Comparison of ENCODE assay signal across 23 mouse cellular contexts in genomic region chr14:107656595-107656994, GRCm38 (mm10).
A peak's percentile ranks its signal among the peaks of the same experiment; 100 is the strongest.
DNase-seq lines count a peak whose midpoint lies in the region; ATAC-seq lines count a peak whose summit lies in the region.
"Had no signal": no experiment of that assay in that cellular context is flagged by ENCODE, and none has a peak within 500 bp of the region (broad histone marks: within the 10 kb centered on the region; RNA-seq: fewer than 3 reads in every experiment).

No protein-coding gene starts in this region.

- H3K4me1 ChIP-seq in forebrain, embryonic 15.5 days: no peaks in the 10 kb centered on the region
- H3K4me1 ChIP-seq in forebrain, embryonic 16.5 days (replicated peaks; ENCODE audit: control insufficient read depth, insufficient read depth, low read length): no peaks in the 10 kb centered on the region
- no peaks in the 10 kb centered on the region for H3K4me1 ChIP-seq in neural tube, embryonic 12.5 days
- H3K4me1 ChIP-seq: embryonic facial prominence, embryonic 15.5 days; heart, embryonic 12.5 days; hindbrain, embryonic 12.5 days had no signal

- H3K36me3 ChIP-seq in forebrain, embryonic 15.5 days: no peaks in the 10 kb centered on the region
- H3K36me3 ChIP-seq in forebrain, embryonic 16.5 days (ENCODE audit: control insufficient read depth, insufficient read depth): no peaks in the 10 kb centered on the region
- H3K36me3 ChIP-seq in neural tube, embryonic 12.5 days: no peaks in the 10 kb centered on the region
- H3K36me3 ChIP-seq: embryonic facial prominence, embryonic 15.5 days; G1E; heart, embryonic 12.5 days; hindbrain, embryonic 12.5 days had no signal

- H3K9me3 ChIP-seq in forebrain, embryonic 15.5 days: no peaks in the 10 kb centered on the region
- H3K9me3 ChIP-seq in forebrain, embryonic 16.5 days (ENCODE audit: control insufficient read depth, low read length): no peaks in the 10 kb centered on the region
- no peaks in the 10 kb centered on the region for H3K9me3 ChIP-seq in neural tube, embryonic 12.5 days
- H3K9me3 ChIP-seq: embryonic facial prominence, embryonic 15.5 days; heart, embryonic 12.5 days; hindbrain, embryonic 12.5 days had no signal

- H3K9ac ChIP-seq in forebrain, embryonic 15.5 days (replicated peaks): no peak overlapping the region
- no peak overlapping the region for H3K9ac ChIP-seq in forebrain, embryonic 16.5 days (replicated peaks; ENCODE audit: low read depth, low read length)
- H3K9ac ChIP-seq in neural tube, embryonic 12.5 days: no peak overlapping the region
- H3K9ac ChIP-seq: embryonic facial prominence, embryonic 15.5 days; heart, embryonic 12.5 days; hindbrain, embryonic 12.5 days had no signal

- no peak overlapping the region for H3K4me2 ChIP-seq in forebrain, embryonic 15.5 days (replicated peaks)
- H3K4me2 ChIP-seq in forebrain, embryonic 16.5 days (ENCODE audit: low read length): no peak overlapping the region
- no peak overlapping the region for H3K4me2 ChIP-seq in neural tube, embryonic 12.5 days (replicated peaks)
- H3K4me2 ChIP-seq: embryonic facial prominence, embryonic 15.5 days; heart, embryonic 12.5 days; hindbrain, embryonic 12.5 days had no signal

- DNase-seq in embryo, embryonic 10 days (ENCODE audit: low spot score): peak; percentile 13
- no peak for DNase-seq in embryo, embryonic 9.5 days (ENCODE audit: extremely low spot score)
- no peak for DNase-seq in neural tube, embryonic 10.5 days (ENCODE audit: extremely low spot score, low spot score)
- no peak for DNase-seq in layer of hippocampus, postnatal 25 days (ENCODE audit: extremely low spot score in 1 of 2, low spot score in 1 of 2)
- DNase-seq: adrenal gland, adult 8-10 months; adrenal gland, postnatal 36 days; B cell, adult 2 months; cerebellum, adult 11 months; cerebellum, adult 8-10 months; cerebellum, postnatal 14 days; gastrocnemius, adult 2 months; gastrocnemius, postnatal 25 days; kidney, adult 11 months had no signal

- no peak overlapping the region for H3K4me3 ChIP-seq in forebrain, embryonic 15.5 days
- H3K4me3 ChIP-seq in forebrain, embryonic 16.5 days (replicated peaks; ENCODE audit: low read length): no peak overlapping the region
- no peak overlapping the region for H3K4me3 ChIP-seq in neural tube, embryonic 12.5 days
- H3K4me3 ChIP-seq: embryonic facial prominence, embryonic 15.5 days; erythroblast, embryonic 14.5 days; gastrocnemius, adult 2 months; heart, embryonic 12.5 days; hindbrain, embryonic 12.5 days had no signal

- H3K27ac ChIP-seq in forebrain, embryonic 15.5 days (replicated peaks): no peak overlapping the region
- H3K27ac ChIP-seq in forebrain, embryonic 16.5 days (ENCODE audit: low read length): no peak overlapping the region
- H3K27ac ChIP-seq in neural tube, embryonic 12.5 days: no peak overlapping the region
- H3K27ac ChIP-seq: embryonic facial prominence, embryonic 15.5 days; gastrocnemius, adult 2 months; hindbrain, embryonic 12.5 days; hindbrain, postnatal 0 days had no signal

- H3K27me3 ChIP-seq in forebrain, embryonic 15.5 days: no peaks in the 10 kb centered on the region
- H3K27me3 ChIP-seq in forebrain, embryonic 16.5 days (replicated peaks; ENCODE audit: control insufficient read depth, insufficient read depth, low read length): no peaks in the 10 kb centered on the region
- no peaks in the 10 kb centered on the region for H3K27me3 ChIP-seq in neural tube, embryonic 12.5 days (replicated peaks)
- H3K27me3 ChIP-seq: embryonic facial prominence, embryonic 15.5 days; heart, embryonic 12.5 days; hindbrain, embryonic 12.5 days had no signal

- ATAC-seq in forebrain, embryonic 15.5 days (replicated peaks): 0 out of 2 replicates have a peak, but pooled peaks have one; percentile 26
- no peak; the same call in 1 of the 2 replicates for ATAC-seq in forebrain, embryonic 16.5 days
- ATAC-seq in neural tube, embryonic 12.5 days (ENCODE audit: low FRiP score, low read depth): peak; percentile 53; the same call in 1 of the 2 replicates
- ATAC-seq: CD4-positive, CD25-positive, alpha-beta regulatory T cell, adult 4 months; hindbrain, postnatal 0 days had no signal

- WGBS in forebrain, embryonic 15.5 days: 55% methylated on average over 3 of the region's 3 CpGs
- WGBS in forebrain, embryonic 16.5 days: 57% methylated on average over 3 of the region's 3 CpGs
- 12% methylated on average over 3 of the region's 3 CpGs for WGBS in neural tube, embryonic 12.5 days
